Mouse (Mus musculus) small intestine, adult 2 months (tissue): Measurements from ENCODE around the gene Tmem222. TPM values are rescaled to one million over a fixed set of nuclear protein-coding genes. Genes with fewer than 3 reads are reported as not detected.

ENCODE experiments used
- H3K27ac ChIP-seq: fragments of 200-500 bp; 2 replicates; pipeline ENCODE4 v1.5.1; 2012; ENCODE audit warnings: low read depth, low read length, control low read depth, inconsistent platforms; ENCODE audit not compliant: insufficient read depth
- H3K27me3 ChIP-seq: fragments of 200-500 bp; 2 replicates; pipeline ENCODE4 v1.6.1; 2012; ENCODE audit warnings: mild to moderate bottlenecking, moderate library complexity, low read length, inconsistent platforms; ENCODE audit not compliant: control insufficient read depth, insufficient read depth
- H3K36me3 ChIP-seq: fragments of 200-500 bp; 2 replicates; pipeline ENCODE4 v1.6.1; 2012; ENCODE audit warnings: mild to moderate bottlenecking, low read length, control low read depth, inconsistent platforms; ENCODE audit not compliant: control insufficient read depth, insufficient read depth
- H3K4me1 ChIP-seq: fragments of 200-500 bp; 2 replicates; pipeline ENCODE4 v1.6.1; 2012; ENCODE audit warnings: low read length, inconsistent platforms, mixed read lengths; ENCODE audit not compliant: control insufficient read depth, insufficient read depth, insufficient read length
- H3K4me3 ChIP-seq: fragments of 200-500 bp; 2 replicates; pipeline ENCODE4 v1.5.1; 2012; ENCODE audit warnings: low read depth, mild to moderate bottlenecking, control low read depth, inconsistent platforms, low read length, moderate library complexity
- CTCF ChIP-seq: fragments of 200-500 bp; IDR thresholded peaks from 2 replicates; pipeline ENCODE4 v1.5.1; 2012; ENCODE audit warnings: low read depth, mild to moderate bottlenecking, control low read depth, inconsistent platforms, low read length, moderate library complexity, mixed read lengths; ENCODE audit not compliant: insufficient replicate concordance, insufficient read length; ENCODE audit errors: extremely low read depth
- POLR2A ChIP-seq: fragments of 200-500 bp; IDR thresholded peaks from 2 replicates; pipeline ENCODE4 v1.6.1; 2012; ENCODE audit warnings: low read depth, mild to moderate bottlenecking, control low read depth, inconsistent platforms, low read length, moderate library complexity
- WGBS: fragments of 180-500 bp; shearing (Covaris S2); methylation state at CpG from one replicate; pipeline ENCODE4 v1.1.7; 2018; 5-methylcytosine and 5-hydroxymethylcytosine counted together
- polyA plus RNA-seq: library from polyadenylated mRNA; depleted of rRNA; stranded (reverse); fragments of >200 nt; gene quantifications from 2 replicates; pipeline ENCODE4 v1.2.3, GENCODE M21; 2012

Gene Tmem222
- polyA plus RNA-seq, 1 experiment: 58.0 TPM

- Histone ChIP-seq H3K27ac (peak within 1 kb of the TSS; percentile 10; the same call in 1 of the 2 replicates), H3K4me1 (peaks cover 5% of the 10 kb centered on the region), H3K36me3 (peaks cover 28% of the 10 kb centered on the region), H3K27me3 (no peaks in the 10 kb centered on the region), H3K4me3 (peak within 1 kb of the TSS; percentile 51)
- TF ChIP-seq CTCF: no peak
- no peak; the same call in 1 of the 2 replicates for TF ChIP-seq POLR2A
- WGBS: 15% methylated on average over 7 of the region's 7 CpGs
Observed at GRCm38 (mm10) chr4:133262882-133263281, 14.7 kb downstream of the Tmem222 start, which contains the start of gene Sytl1. Gene Sytl1, minus strand, starts transcription at chr4:133263113.

GRCm38 (mm10) chr4:133262375-133262765 is 15.2 kb downstream of the Tmem222 start:
- TF ChIP-seq POLR2A (no peak), CTCF (no peak)
- Histone ChIP-seq H3K27ac (no peak overlapping the region), H3K4me1 (peaks cover 10% of the 10 kb centered on the region), H3K27me3 (no peaks in the 10 kb centered on the region), H3K4me3 (peak overlapping the region; percentile 51), H3K36me3 (peaks cover 23% of the 10 kb centered on the region)
- 59% methylated on average over 7 of the region's 7 CpGs for WGBS

GRCm38 (mm10) chr4:133261641-133262374 is 15.8 kb downstream of the Tmem222 start:
- Histone ChIP-seq H3K27ac (no peak overlapping the region), H3K4me3 (peak overlapping the region; percentile 51; the same call in 1 of the 2 replicates), H3K27me3 (no peaks in the 10 kb centered on the region), H3K36me3 (peaks cover 19% of the 10 kb centered on the region), H3K4me1 (peaks cover 15% of the 10 kb centered on the region)
- WGBS: 66% methylated on average over 10 of the region's 10 CpGs
- no peak for TF ChIP-seq POLR2A
- no peak for TF ChIP-seq CTCF

- 26% methylated on average over 12 of the region's 12 CpGs for WGBS
- Histone ChIP-seq H3K36me3 (no peaks in the 10 kb centered on the region), H3K27me3 (no peaks in the 10 kb centered on the region), H3K4me1 (peaks cover 22% of the 10 kb centered on the region), H3K27ac (peak overlapping the region; percentile 20; the same call in 1 of the 2 replicates), H3K4me3 (no peak overlapping the region)
- 0 out of 2 replicates have a peak, but pooled peaks have one; percentile 19 for TF ChIP-seq POLR2A
- TF ChIP-seq CTCF: no peak
Observed at GRCm38 (mm10) chr4:133257798-133258408, 19.7 kb downstream of the Tmem222 start.

GRCm38 (mm10) chr4:133257230-133257629 is 20.4 kb downstream of the Tmem222 start:
- Histone ChIP-seq H3K4me3 (peak overlapping the region; percentile 49), H3K4me1 (peaks cover 22% of the 10 kb centered on the region), H3K27ac (no peak overlapping the region; the same call in 1 of the 2 replicates), H3K36me3 (no peaks in the 10 kb centered on the region; the same call in 1 of the 2 replicates), H3K27me3 (no peaks in the 10 kb centered on the region)
- 24% methylated on average over 12 of the region's 12 CpGs for WGBS
- TF ChIP-seq CTCF: no peak
- TF ChIP-seq POLR2A: no peak

GRCm38 (mm10) chr4:133256820-133257219 is 20.8 kb downstream of the Tmem222 start:
- H3K36me3 ChIP-seq: no peaks in the 10 kb centered on the region; the same call in 1 of the 2 replicates
- H3K4me3 ChIP-seq: peak overlapping the region; percentile 49
- no peaks in the 10 kb centered on the region for H3K27me3 ChIP-seq
- H3K4me1 ChIP-seq: peaks cover 22% of the 10 kb centered on the region
- WGBS: 24% methylated on average over 24 of the region's 24 CpGs
- no peak overlapping the region for H3K27ac ChIP-seq
- TF ChIP-seq POLR2A (no peak), CTCF (no peak)

- no peaks in the 10 kb centered on the region for H3K27me3 ChIP-seq
- H3K4me3 ChIP-seq: no peak overlapping the region
- H3K36me3 ChIP-seq: no peaks in the 10 kb centered on the region; the same call in none of the 2 replicates
- H3K4me1 ChIP-seq: peaks cover 29% of the 10 kb centered on the region
- no peak for TF ChIP-seq POLR2A
- TF ChIP-seq CTCF: no peak
- H3K27ac ChIP-seq: no peak overlapping the region
- 90% methylated on average over 6 of the region's 6 CpGs for WGBS
Observed at GRCm38 (mm10) chr4:133255392-133255791, 22.2 kb downstream of the Tmem222 start.
